In the genomic region with DNA sequence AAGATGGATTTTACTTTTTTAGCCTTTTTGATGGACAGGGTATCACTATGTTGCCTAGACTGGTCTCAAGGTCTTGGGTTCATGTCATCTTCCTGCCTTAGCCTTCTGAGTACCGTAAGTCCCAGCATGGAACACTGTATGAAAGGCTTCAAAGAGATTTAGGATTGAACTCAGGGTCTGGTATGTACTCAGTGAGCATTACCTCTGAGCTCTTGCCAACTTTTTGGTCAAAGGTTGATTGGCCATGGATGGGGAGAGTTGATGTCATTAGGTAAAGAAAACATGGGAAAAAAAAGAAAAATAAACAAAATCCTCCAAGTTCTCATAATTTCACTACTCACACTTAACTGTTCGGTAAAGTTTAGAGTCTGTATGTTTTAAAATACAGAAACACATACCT, we compare ENCODE assay signal across 28 mouse cellular contexts.
"Had no signal": no experiment of that assay in that cellular context is flagged by ENCODE, and none has a peak within 500 bp of the region (broad histone marks: within the 10 kb centered on the region; RNA-seq: fewer than 3 reads in every experiment).

No protein-coding gene starts in this region.

- H3K4me1 ChIP-seq: embryonic facial prominence, embryonic 15.5 days had no signal

- DNase-seq: cerebellum, adult 2 months; cerebellum, adult 8-10 months; cerebellum, adult 9-10 months; cerebellum, adult 9-11 months; cerebellum, postnatal 10 days; cerebellum, postnatal 14 days; cerebellum, postnatal 25 days; cerebellum, postnatal 36 days; embryo, embryonic 11 days; forebrain, postnatal 0 days; gastrocnemius, adult 2 months; gastrocnemius, postnatal 10 days; gastrocnemius, postnatal 14 days; gastrocnemius, postnatal 25 days; gastrocnemius, postnatal 36 days; heart, adult 11 months; heart, adult 18-20 months had no signal

- H3K27me3 ChIP-seq: embryonic facial prominence, embryonic 12.5 days; embryonic facial prominence, embryonic 13.5 days; embryonic facial prominence, embryonic 15.5 days; forebrain, embryonic 12.5 days; forebrain, embryonic 13.5 days; forebrain, embryonic 15.5 days had no signal

- H3K36me3 ChIP-seq: embryonic facial prominence, embryonic 10.5 days; embryonic facial prominence, embryonic 12.5 days; embryonic facial prominence, embryonic 13.5 days; embryonic facial prominence, embryonic 15.5 days; forebrain, embryonic 10.5 days; forebrain, embryonic 12.5 days; forebrain, embryonic 15.5 days had no signal

- H3K27ac ChIP-seq: embryonic facial prominence, embryonic 10.5 days; embryonic facial prominence, embryonic 12.5 days; embryonic facial prominence, embryonic 13.5 days; embryonic facial prominence, embryonic 15.5 days; forebrain, embryonic 10.5 days; forebrain, embryonic 12.5 days; forebrain, embryonic 13.5 days; forebrain, embryonic 15.5 days; gastrocnemius, adult 2 months had no signal

- H3K9ac ChIP-seq: embryonic facial prominence, embryonic 12.5 days; embryonic facial prominence, embryonic 13.5 days; embryonic facial prominence, embryonic 15.5 days; forebrain, embryonic 12.5 days; forebrain, embryonic 13.5 days; forebrain, embryonic 15.5 days; forebrain, postnatal 0 days had no signal

- H3K9me3 ChIP-seq: embryonic facial prominence, embryonic 10.5 days; embryonic facial prominence, embryonic 12.5 days; embryonic facial prominence, embryonic 13.5 days; embryonic facial prominence, embryonic 15.5 days; forebrain, embryonic 10.5 days; forebrain, embryonic 12.5 days; forebrain, embryonic 13.5 days; forebrain, embryonic 15.5 days had no signal

- ATAC-seq: forebrain, embryonic 13.5 days; forebrain, embryonic 14.5 days; forebrain, embryonic 15.5 days; forebrain, embryonic 16.5 days; forebrain, postnatal 0 days had no signal

- H3K4me3 ChIP-seq: embryonic facial prominence, embryonic 10.5 days; embryonic facial prominence, embryonic 12.5 days; embryonic facial prominence, embryonic 13.5 days; embryonic facial prominence, embryonic 15.5 days; erythroblast, embryonic 14.5 days; forebrain, embryonic 10.5 days; forebrain, embryonic 12.5 days; forebrain, embryonic 13.5 days; forebrain, embryonic 15.5 days; gastrocnemius, adult 2 months had no signal

- H3K4me2 ChIP-seq: embryonic facial prominence, embryonic 12.5 days; embryonic facial prominence, embryonic 13.5 days; embryonic facial prominence, embryonic 15.5 days; forebrain, embryonic 12.5 days; forebrain, embryonic 13.5 days; forebrain, embryonic 15.5 days had no signal
